Mouse (Mus musculus): Measurements from ENCODE around the gene Rp9.

GRCm38 (mm10) chr9:22447213-22447612, 22.3 kb downstream of the Rp9 start:
- TF ChIP-seq CTCF (IDR thresholded peaks at IDR 0.05; ENCODE audit: low read depth, low read length) (no peak), POLR2A (IDR thresholded peaks at IDR 0.05; ENCODE audit: borderline replicate concordance, low read depth, low read length) (no peak)
